Mouse (Mus musculus) T-helper 1 cell (primary cell): ENCODE results near the gene Gm20708.

ENCODE experiments used
- in situ Hi-C: fragments of 300-600 bp; cut with MboI, MseI; formaldehyde crosslinking; loops from one replicate; pipeline ENCODE4 v1.15.1; 2025; ENCODE audit warnings: high pct_unique_total_duplicates

The Gm20708 gene

DNA sequence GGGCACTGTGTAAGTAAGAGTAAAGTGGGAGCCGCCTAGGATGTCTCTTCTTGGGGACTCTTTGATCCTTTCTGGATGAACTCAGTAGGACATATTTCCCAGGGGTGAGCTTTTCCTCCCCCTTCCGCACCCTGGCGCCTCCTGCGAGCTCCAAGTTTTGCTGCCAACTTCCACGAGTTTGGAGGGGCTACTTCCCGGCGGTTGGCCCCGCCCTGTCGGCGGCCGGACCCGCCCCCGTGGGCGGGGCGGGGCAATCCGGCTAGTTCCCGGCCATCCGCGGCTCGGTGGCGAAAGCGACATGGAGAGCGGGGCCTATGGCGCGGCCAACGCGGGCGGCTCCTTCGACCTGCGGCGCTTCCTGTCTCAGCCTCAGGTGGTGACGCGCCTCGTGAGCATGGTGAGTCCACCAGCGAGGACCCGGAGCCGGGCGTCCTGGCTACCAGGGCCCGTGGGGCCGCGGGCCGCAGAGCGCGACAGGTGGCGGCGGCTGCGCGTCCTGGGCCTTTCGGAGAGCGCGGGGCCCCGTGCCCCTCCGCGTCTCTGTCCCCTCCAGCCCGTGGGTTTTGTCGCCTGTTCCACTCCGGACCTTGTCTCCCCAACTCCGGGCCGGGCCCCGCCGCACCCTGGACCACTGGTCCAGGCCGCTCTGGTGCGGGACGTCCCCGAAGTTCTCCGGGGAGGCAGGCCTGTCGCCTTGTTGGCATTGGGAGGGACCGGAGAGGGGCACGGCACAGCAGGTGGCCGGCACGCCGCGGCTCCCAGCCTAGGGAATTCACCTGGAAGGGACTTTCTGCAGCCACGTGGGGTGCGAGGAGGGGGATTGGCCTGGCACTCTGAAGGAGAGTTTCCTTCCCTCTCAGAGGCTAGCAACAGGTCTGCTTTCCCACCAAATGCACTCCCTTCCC is at the start of gene Gm20708, which contains the start of gene Syngr2:
TSS of gene Gm20708 (plus strand) at position 262 of the 905 bp plus-strand sequence.
TSS of gene Syngr2 (plus strand) at position 262 of the 905 bp plus-strand sequence.
- in situ Hi-C loops = loop anchor here (10.0 kb wide), 1 partner anchor 395 kb away; no protein-coding TSS in a partner anchor

DNA sequence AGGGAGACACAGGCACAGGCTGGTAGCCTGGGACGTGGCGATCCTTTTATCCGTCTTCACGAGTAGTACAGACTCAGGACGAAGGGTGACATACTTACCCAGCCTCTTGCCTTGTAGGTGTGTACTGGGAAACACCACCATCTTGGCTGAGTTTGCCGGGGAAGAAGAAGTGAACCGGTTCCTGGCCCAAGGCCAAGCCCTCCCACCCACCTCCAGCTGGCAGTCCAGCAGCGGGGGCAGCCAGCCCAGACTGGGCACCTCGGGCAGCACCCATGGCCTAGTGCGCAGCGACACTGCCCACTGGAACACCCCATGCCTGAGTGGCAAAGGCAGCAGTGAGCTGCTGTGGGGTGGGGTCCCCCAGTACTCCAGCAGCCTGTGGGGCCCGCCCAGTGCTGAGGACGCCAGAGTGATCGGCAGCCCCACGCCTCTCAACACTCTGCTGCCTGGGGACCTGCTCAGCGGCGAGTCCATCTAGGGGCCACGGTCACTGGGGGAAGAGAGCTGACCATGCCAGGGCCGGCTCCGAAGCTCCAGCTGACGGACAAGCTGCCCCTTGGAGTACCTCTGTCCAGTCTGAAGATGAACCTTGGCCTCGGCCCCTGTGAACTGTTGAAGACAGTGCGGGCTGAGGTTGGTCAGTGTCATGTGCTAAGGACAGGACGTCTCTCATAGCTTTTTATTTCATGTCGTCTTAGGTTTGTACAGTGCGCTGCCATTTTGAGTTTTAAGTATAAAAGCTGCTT is 48.9 kb upstream of the Gm20708 start:
- in situ Hi-C loops = no loop called here

DNA sequence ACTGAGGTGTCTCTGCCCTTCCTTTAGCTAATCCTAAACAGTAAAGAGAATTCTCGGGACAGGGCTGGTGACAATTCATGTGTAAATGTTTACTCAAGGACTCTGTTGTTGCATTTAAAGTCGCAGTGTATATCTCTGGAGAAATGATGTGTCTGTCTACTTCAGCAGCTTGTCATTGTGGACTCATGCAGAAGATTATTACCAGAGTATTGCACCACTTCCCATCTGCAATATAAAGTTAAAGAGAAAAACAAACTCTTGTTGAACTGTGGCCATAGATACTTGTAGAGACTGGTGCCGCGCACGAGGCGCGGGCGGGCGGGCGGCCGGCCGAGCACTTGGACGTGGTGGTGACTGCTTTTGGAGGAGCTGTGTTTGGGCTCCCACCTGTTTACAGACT is 47.7 kb upstream of the Gm20708 start:
- in situ Hi-C loops = no loop called here

DNA sequence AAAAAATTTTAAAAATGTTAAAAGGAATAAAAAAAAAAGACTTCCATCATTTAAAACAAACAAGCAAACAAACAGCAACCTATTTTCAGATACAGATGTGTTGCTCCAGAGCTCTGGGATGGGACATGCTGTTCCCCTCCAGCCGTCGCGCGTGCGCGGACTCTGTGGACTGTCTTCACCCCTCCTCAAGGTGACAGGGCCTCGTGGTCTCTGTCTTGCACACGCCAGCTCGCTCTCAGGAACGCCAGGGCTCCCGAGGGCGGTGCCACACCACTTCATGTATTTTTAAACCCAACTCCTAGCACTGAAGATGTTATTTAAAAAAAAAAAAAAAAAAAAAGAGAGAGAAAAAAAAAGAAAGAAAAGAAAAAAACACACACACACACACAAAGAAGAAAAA is 47.2 kb upstream of the Gm20708 start:
- in situ Hi-C loops = no loop called here

DNA sequence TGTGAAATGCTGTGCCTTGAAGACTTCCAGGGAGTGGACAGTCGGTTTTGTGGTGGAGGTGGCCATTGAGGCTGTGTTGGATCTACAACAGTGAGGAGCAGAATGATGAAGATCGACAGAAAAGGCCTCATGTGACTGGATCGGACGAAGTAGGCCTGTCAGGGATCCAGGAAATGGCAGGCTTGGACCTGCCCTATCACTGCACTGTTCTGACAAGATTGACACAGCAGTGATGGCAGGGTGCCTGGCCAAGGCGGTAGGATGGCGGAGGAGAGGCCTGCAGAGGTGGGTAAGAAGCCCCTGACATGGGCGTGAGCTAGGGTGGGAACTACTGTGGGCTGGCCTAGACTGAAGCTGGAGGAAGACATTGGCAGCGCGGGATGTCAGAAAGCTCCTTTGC is 45.1 kb upstream of the Gm20708 start:
- in situ Hi-C loops = no loop called here

DNA sequence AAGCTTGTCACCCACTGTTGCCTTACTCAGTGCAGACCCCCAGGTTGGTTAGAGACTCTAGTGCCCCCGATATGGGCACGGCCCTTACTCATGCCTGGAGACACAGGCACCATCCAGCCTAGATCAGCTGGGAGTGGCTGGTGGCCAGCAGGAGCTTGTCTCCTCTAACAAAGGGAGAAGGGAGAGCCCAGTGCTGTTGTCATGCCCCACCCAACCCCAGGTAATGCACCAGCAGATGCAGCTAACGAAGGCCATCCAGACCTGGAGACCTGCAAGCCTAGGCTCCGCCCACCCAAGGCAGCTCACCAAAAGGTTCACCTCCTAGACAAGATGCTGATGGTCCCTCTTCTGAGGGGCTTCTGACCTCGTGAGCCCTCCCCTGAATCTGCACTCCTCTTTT is 44.1 kb upstream of the Gm20708 start:
- in situ Hi-C loops = no loop called here

DNA sequence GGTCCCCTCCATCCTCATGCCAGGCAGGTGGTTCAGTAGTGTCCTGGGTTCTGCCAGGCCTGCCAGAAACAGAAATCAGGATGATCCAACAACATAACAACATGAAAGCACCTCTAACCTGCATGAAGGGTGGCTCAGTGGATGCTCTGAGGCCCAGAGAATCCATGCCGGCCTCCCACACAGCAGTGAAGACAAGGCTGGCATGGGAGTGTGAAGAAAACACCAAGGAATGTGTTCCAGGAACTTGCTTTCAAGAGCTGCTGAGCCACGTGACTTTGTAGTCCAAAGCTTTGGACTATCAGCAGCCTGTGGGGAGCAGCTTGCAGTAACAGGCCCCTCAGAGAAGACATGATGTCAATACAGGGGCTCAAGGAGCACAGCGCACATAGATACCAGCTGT is 43.2 kb upstream of the Gm20708 start:
- in situ Hi-C loops = no loop called here

DNA sequence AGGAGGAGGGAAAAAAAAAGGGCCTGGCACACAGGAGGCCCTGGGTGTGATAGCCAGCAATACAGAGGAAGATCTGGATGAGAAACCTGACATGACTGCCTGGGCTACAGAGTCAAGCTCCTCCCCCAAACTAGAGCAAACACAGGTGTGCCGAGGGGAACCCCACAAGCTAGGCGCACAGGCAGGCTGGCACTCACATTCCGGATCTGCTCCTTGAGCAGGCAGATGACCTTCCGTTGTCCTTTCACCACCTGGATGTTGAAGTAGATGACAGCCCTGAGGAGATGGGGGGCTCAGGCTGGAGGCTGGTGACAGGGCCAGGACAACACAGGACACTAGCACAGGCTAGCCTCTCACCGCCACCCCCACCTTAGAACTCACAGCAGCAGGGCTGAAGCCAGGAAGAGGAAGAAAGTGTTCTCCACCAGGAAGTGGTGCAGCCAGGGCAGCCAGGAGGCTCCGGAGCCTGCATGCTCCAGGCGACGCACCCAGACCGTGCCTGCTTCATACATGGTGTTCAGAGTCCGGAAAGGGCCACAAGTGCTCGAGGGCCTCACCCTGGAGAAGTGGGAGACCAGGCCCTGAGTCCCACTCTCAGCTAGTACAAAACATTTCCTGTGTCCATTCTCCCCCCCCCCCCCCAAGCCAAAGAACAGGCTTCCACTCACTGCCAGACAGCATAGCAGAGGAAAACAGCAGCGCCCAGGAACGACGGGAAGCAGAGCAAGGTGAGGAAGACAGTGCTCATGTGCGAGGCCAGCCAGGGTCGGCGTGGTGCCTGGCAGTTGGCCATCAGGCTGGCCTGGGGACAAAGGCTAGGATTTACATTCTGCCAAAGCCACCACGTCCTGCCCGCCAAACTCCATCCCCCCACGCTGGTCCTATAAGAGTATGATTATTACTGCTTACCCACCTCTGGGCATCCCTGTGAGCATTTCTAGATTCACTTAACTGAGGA is 40.5 kb upstream of the Gm20708 start:
- in situ Hi-C loops = no loop called here

DNA sequence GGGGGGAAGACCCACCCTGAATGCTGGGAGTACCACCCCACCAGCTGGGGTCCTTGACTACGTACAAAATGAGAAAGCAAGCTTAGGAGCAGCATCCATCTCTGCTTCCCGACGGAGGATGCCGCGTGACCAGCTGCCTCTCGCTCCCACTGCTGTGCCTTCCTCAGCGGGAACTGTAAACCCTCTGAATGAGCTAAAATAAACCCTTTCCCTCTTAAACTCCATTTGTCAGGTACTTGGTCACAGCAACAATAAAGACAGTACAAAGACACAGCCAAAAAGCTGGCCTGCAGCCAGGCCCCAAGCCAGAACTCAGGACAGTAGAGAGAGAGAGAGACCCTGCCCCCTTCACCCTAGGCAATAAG is 39.8 kb upstream of the Gm20708 start:
- in situ Hi-C loops = no loop called here

DNA sequence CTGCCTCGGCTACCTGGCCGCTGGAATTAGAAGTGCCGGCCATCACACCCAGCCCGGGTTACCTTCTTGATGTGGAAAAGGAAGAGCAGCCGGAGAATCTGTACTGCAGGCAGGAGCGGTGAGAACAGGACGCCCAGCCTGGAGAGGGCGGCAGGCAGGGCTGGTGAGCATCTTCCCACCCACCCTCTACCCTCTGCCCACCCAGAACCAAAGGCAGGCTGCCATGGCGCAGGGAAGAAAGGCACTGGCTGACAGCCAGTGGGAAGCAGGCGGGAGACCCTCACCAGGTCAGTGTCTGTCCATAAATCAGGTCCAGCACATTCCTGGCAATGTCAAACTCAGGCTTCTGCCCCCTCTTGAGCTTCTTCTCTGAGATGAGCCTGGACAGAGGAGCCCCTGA is 39.1 kb upstream of the Gm20708 start:
- in situ Hi-C loops = no loop called here

DNA sequence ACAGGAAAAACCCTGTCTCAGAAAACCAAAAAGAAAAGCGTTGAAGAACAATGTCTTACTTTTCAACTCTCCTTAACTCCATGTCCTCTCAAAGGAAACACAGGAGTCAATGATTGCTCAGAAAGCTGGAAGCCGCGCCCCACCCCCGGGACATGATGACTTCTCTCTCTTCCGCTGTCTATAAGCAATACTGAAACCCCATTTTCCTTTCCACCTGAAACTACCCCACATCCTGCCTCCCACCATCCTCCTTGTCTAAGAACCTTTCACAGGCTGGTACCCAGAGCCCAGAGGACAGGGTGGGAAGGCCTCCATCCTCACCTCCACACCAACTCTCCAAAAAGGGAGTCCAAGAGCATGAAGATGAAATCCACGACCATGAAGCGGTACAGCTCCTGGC is 37.1 kb upstream of the Gm20708 start:
- in situ Hi-C loops = no loop called here

DNA sequence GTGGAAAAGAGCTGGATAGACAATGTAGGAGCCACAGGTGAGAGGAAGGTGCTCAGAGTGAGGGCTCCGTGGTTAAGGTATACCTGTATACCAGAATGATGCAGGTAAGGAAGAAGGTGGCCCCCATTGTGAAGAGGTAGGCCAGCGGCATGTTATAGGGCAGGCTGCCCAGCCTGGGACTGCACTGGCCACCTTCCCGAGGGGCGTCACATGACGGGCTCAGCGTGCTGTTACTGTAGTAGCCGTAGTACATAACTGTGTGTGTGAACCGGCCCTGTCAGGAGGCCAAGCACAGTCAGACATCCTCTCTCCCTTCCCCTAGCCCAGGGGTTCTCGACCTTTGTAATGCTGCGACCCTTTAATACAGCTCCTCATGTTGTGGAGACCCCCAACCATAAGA is 34.5 kb upstream of the Gm20708 start:
- in situ Hi-C loops = no loop called here

DNA sequence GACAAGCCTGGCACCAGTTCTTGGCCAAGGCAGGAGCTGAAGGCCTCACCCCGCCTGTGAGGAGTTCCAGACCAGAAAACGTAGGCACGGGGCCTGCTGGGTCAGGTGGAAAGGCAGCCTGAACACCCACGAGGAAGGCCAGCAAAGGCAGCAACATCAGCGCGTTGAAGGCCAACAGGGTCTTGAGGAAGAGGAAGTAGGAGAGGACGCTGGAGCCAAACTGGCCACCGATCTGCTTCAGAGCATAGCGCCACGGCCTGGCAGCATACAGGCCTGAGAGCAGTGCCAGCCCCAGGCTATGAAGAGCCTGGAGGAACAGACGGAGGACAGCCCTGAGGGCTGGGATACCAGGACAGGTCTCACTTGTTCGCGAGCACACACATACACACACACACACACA is 33.9 kb upstream of the Gm20708 start:
- in situ Hi-C loops = no loop called here

DNA sequence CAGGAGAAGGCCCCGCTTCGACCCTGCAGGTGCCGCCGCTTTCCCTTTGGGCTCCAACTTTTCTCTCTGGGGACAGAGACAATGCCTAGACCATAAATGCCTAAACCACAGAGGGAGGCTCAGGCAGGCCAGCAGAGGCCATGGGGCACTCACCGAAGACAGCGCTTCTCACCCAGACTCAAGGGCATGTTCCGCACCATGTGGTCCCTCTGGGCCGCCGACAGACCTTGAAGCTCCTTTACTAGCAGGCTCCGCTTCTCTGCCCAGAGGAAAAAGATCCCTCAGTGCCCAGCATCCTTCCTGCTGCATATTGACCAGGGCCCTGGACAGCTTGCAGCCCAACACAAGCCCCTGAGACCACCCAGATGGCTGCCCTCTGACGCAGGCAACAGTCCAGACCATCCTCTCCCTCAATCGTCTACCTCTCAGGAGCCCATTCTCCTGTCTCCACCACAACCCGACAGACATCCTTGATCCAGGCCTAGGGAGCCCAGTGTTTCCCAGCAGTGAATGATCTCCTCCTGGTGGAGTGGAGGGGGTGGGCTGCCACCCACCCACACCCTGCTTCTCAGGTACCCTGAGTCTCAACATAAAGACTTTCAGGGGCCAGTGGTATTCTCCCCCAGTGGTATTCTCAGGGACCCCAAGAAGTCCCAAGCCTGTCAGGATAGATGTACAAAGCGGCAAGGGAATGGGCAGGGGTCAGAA is 33.2 kb upstream of the Gm20708 start:
- in situ Hi-C loops = no loop called here

DNA sequence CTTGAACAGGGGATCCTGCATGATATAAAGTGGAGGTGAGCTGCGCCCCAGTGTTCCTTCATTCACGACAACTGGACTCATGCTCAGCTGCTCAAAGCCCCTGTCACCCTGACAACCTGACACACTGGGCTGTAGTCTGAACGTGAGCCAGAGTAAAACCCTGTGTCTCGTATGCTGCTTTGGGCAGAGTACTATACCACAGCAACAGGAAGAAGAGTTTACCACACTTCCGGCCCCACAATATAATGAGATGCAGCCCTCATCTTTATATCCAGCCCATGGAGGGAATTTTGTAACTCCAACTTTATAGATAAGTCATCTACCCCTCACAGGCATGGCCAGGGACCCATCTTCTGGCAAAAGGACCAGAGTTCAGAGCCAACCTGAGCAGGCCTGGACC is 32.4 kb upstream of the Gm20708 start:
- in situ Hi-C loops = no loop called here

DNA sequence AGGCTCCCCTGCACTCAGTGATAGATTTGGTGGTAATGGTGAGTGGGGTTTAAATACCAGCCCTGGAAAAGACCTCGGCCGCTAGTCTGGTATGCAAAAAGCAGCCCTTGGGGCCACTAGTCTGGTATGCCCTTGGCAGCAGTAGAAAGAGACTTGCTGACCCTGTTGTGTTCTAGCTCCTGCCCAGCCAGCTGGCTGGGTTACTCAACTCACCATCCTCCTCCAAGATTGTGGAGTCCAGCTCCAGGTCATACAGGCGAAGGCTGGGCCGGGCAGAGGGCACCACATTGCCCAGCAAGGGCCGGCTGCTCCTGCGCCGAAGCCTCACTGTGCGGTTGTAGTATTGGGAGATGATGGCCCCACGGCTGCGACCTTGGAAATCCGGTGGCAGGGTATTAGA is 31.4 kb upstream of the Gm20708 start:
- in situ Hi-C loops = no loop called here

DNA sequence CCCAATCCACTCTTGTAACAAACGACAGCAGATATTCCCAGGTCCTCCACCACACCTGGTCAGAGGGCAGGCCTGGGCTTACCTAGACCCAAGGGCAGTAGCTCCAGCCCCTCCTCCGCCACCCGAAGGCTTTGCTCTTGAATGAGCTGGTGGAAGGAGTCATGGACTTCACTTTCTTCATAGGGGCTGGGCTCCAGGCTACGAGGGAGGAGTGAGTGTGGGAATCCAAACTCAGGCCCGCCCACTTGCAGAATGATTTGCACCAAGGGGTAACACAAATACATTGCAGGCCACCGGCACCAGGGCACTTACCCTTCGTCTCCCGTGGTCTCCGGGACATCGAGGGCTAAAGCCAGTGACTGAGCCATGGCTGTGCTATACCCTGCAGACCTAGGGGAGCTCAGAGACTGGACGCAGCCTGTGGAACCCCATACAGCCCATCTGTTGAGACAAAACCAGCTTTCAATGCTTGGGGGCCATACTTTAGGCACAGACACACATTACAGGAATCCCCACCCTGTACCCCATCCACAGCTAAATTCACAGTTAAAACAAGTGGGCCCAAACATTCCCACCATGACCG is 30.5 kb upstream of the Gm20708 start:
- in situ Hi-C loops = no loop called here

DNA sequence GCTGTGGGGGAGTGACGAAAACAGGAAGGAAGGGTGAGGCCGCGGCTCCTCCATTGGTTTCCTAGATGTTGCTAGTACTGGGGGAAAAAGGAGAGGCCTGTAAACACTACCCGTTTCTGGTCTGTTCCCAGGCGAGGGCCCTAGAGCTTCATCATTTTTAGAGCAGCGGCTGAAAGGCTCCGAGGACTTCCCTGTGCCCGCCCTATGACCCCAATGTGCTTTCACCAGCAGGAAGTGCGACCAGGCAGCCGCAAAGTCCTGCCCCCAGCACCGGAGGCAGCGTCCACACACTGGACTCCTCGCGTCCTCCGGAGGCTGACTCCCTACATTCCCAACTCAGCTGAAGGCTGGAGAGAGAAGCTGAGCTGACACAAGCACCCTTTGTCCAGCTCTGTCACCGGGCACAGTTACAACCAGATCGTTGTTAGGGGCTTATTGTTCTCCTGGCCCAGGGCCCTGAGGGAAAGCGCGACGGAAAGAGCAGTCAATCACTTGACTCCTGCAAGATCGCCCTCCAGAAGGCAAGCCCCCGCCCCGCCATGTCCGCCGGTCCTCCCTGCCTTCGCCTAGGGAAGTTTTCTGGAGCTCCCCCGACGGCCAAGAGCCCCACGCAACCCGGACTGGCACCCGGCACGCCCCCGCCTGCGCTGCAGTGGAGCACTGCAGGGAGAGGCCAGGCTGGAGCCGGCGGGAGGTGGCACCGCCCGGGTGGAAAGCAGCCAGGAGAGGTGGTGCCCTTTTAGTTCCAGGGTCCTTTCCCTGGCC is 29.9 kb upstream of the Gm20708 start:
- in situ Hi-C loops = no loop called here

DNA sequence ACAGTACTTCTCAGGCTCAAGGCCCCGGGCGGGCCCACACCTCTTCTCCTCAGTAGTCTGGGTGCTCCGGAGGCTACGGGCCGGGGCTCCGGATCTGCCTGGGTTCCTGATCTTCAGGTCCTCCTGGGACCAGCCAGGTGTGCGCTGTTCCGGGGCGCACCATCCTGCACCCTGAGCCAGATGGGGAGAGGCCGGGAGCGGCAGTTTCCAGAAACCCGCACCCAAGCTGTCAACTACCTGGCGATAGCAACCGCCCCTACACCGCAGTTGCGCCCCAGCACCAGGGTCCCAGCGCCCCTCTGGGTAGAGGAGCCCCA is 29.3 kb upstream of the Gm20708 start:
- in situ Hi-C loops = no loop called here

DNA sequence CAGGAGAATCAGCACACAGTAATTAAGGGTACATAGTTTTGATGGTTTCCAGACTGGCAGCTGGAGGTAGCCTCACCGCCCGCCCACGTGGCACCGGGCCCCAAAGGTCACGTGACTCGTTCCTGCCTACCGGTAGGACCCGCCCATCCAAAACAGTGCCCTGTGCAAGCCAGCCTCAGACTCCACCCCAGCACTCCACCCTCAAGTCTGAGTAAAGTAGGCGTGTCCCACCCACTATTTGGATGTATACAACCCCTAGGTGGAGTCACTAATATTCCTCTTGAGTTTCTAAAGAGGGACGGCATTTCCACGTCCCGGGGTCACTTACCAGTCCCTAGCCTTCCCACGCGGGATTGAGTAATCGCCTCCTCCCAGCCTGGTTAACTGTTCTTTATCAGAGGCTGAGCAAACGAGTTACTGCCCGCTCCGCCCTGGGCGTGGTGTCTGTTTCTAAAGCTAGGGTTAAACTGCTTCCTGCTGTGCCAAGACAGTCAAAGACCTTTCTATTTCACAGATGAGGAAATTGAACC is 28.8 kb upstream of the Gm20708 start:
- in situ Hi-C loops = no loop called here
